Mouse (Mus musculus) heart, adult 8-10 months (tissue): ENCODE results near the gene Nr2f2. TPM values are rescaled to one million over a fixed set of nuclear protein-coding genes. Genes with fewer than 3 reads are reported as not detected.

Source experiments
- DNase-seq: peaks from one replicate; pipeline ENCODE4 v3.0.0; 2022; ENCODE audit warnings: low spot score
- total RNA-seq, 4 experiments: library from RNA; stranded (reverse); gene quantifications; 2 replicates each; pipeline ENCODE4 v1.2.4; 2022

Gene Nr2f2
- total RNA-seq, 4 experiments from 2014 or later, result 12.5 to 23.1 (median 20.3) TPM

DNA sequence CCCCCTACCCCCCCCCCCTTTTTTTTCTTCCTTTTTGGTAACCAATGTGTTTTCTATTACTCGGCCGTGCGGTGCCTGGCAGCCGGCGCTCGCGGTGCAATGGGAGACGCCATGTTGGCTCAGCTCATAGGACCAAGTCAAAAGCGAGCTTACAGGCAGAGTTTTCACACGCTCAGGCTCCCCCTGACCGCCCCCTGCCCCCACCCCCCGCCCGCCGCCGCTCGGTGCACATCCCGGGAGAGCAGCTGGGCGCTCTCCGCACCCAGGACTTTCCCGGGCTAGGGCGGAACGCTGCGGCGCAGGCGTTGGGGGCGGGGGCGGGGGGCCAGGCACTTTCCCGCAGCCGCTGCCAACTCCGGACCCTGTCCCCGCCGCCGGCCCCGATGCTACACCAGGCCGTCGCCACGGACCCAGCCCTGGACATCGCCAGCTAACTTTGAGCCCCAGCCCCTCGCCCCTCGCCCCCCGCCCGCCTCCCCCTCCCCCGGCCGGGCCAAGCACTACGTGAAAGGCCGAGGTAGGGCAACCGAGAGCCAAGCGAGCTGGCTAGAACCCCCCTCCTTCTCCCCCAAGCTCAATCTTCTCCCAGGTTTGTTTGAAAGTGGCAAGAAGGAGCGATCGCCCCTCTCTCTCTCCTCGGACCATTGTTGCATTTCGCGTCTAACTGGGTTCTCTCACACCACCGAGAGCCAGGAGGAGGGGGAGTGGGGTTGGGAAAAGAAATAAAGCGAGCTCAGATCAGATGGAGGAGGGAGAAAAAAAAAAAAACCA is 15.6 kb downstream of the Nr2f2 start:
- no peak for DNase-seq

GRCm38 (mm10) chr7:70349981-70350670 is 16.4 kb downstream of the Nr2f2 start:
- no peak for DNase-seq

DNA sequence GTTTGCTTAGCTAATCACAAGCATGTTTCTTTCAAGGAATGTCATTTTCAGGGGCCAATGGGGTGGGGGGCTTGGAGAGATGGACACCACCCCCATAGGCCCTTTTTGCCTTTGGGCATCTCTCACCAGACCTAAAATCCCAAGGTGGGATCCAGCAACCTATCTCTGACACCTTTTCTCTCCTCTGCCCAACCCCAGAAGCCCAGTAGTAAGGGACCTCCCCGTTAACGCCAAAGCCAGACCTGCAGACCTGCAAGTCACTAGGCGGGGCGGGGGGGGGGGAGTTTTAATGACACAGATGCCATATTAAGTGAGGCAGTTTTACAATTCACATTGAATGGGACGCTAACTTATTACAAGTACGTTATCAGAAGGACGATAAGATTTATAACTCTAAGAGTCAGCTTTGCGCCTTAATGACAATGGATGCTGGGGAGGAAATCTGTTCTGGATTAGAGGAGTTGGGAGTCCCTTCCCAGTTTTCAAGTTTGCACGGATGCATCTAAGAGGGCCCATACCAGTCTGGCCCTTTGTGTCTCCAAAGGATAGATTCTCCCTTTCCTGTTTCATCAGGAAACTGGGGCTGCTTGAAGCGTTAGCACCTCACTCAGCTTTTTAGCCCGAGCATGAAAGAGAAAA is 17.4 kb downstream of the Nr2f2 start:
- DNase-seq, result no peak

DNA sequence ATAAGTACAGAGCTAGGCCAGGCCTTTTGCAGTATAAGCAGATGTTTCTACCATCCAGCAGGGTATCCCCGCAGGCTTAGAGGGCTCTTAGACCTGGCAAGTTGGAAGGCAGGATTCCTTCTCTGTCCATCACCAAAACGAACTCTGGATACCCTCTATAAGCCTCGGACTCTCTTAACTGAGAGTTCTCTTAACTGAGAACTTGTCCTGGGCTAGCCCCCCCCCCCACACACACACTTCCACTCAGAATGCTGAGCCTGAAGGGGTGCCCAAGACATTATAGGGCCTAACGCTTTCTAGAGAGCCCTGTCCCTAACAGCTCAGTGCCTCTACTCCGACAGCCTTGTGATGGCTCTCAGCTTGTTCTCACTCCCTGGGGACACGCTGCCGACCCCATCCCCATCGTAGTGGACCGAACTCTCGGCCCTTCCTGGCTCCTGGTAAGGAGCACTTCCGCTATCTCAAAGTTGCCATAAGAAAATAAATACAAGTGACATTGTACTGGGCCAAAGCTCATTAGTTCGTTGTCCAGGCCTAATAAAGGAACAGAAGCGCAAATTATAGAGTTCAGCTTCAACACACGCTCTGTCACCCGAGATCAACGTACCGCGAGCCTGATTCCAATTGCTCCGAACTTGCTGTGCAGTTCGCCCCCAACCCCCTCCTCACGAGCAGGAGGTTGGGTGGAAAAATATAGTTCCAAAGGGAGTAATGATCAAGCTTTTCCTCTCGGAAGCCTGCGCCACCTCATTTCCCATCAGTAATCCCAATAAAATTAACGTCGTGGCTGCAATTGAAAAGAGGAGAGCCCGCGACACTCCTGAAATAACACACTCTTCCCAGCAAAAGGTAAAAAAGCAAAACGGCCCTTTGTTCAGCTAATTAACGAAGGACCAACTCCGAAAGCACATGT is 18.2 kb downstream of the Nr2f2 start:
- DNase-seq, result no peak

GRCm38 (mm10) chr7:70347618-70347958 is 18.9 kb downstream of the Nr2f2 start:
- DNase-seq, result no peak

GRCm38 (mm10) chr7:70346951-70347617 is 19.5 kb downstream of the Nr2f2 start:
- DNase-seq, result no peak

GRCm38 (mm10) chr7:70346010-70346536 is 20.5 kb downstream of the Nr2f2 start:
- DNase-seq, result peak; percentile 77

GRCm38 (mm10) chr7:70343426-70343825 is 23.1 kb downstream of the Nr2f2 start:
- no peak for DNase-seq

DNA sequence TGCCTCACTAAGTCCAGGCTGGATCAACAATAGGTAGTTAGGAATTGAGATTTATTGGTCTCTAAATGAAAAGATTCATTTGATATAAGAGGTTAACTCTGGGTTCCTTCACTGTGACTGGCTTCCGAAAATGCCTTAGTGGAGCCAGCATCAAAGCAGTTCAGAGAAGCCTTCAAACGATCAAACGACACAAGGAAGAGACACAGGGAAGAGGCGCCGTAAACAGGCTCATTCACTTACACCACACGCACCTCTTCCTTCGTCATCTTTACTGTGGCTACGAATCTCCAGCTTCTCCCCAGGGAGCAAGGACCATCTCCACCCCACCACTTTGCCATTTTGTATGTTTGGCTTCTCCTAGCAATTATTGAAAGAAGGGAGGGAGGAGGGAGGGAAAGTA is 23.8 kb downstream of the Nr2f2 start:
- DNase-seq, result no peak

DNA sequence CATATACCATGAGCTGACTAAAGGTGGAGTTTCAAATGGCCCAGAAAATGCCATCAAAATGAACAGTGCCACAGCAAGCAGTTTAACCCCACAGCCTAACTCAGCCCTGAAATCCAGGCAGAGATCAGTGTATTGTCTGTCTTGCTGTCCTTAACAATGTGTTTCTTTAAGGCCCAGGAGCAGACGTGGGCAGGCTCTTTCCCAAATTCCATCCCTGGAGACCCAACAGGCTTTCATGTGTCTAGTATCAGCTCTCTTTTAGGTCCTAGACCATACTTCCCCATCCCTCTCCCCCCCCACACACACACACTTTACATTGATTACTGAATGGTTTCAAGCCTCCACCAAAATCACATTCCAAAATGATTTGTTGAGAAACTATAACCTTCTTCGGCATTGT is 24.5 kb downstream of the Nr2f2 start:
- no peak for DNase-seq

- DNase-seq, result no peak
Measured at GRCm38 (mm10) chr7:70339998-70340630, 26.4 kb downstream of the Nr2f2 start.

DNA sequence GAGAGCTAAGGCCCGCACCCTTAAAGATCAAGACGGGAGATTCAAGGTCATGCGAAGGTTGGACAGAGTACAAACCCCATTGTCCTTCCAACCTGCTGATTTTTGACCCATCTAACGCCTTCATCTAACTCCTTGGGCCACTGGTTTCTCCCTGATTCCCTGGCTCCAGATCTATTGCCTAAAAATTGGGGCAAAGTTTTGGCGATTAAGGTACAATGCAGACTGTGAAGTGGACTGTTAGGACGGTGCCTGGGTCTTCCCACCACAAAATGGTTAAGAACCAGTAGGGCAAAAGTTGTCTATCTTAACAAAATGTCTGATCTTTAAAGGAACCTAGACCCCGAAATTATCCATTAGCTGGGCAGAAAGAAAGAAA is 28.3 kb downstream of the Nr2f2 start:
- DNase-seq, result no peak

DNA sequence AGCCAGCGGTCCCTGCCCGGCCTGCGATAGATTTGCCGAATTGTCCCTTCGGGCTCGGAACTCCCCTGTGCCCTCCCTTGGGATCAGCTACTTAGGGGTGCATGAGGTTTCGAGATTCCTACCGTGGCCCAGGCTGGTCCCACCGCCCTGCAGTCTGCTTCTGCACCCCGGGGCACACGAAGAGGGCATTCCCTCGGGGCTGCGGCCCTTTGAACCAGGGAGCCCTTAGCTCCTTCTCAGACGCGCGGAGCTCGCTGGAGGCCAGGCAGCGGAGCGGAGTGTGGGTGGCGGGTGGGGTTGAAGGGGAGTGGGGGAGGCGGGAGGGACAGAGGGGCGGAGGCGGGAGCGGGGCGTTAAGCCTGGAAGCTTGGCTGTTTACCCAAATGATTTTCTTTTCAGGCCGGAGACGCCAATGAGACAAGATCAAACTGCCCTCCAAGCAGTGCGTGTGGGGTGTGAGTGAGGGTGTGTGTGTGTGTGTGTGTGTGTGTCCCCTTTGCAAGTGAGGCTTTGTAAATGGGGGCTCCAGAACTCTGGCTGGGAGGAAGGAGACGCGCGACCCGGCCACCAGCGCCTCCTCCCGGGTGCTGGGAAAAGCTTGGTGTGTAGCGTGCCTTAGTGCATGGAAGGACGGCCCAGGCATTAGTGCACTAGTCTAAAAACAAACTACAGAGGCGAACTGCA is 28.8 kb downstream of the Nr2f2 start:
- DNase-seq, result no peak

DNA sequence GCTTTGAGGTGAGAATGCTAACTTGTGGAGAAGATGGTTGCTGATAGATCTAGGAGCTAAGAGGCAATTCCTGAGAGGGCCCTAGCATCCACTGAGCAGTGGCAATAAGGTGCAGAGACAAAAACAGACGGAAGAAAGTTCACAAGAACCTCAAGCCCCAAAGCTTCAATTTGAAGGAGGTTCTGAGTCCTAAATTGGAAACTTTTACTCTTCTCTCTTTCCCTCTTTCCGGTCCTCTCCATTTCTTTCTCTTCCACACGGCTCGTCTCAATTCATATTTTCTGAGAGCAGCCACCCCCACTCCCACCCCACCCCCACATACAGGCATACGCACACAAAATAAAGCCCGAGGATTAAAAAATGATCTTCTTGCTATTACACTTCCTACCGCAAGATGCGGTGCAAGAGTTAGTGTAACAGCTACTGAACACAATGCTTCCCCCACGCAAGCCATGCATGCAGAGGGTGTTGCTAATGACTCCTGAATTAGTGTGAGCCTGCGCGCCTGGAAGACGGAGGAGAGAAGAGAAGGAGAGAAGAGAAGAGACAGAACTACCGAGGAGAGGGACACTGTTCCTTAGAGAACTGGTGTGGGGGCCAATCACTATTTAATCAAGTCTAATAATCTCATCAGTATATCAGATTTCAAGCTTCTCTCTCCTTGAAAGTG is 29.8 kb downstream of the Nr2f2 start:
- no peak for DNase-seq

DNA sequence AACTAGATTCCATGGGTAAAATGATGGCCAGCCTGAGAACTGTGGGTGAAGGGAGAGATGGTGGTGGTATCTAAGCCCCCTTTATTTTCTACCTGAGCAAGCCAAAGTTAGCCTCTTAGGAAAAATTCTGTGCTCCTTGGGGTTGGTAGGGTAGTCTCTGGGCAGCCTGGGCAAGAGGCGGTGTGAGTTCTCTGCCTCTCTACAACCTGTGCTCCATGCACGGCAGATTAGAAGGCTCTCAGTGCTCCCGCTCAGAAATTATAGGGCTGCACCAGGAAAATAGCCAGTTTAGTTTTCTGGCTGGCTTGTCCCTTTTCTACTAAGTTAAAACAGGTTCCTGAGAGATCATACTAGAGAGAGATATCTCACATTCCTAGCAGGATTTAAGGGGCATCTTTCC is 30.4 kb downstream of the Nr2f2 start:
- DNase-seq, result no peak

DNA sequence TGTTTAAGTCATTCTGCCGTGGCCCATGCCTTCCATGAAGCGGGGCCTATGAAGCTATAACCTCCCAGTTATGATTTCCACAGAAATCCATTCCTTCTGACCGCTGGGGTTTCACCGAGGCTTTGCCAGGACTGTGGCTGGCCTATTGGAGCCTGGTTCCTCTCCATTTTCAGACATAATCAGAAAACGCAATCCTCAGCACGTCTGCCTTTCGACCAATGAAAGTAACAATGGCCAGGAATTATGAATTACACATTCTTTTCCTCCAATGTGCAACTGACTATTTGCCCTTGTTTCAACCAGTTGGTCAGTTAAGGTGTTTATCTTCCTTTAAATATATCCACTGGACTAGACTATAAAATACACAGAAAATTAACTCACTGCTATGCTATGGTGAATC is 31.1 kb downstream of the Nr2f2 start:
- no peak for DNase-seq

DNA sequence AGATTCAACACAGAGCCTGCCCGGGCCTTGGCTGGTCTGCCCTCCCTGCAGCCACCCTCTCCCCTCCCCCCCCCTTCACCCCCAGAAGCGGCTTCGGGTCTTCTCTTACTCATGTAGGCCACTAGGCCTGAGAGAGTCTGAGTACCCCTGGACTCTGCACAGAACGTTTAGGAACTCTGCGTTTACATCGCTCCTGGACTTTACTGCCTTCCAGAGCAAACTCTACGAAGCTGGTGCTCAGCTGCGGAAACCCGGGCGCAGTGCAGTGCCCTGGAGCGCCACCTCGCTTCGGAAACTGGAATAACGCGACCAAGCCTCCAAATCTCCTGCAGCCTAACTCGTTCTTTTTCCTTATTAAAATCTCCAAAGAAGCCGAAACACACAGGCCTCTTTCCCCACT is 31.7 kb downstream of the Nr2f2 start:
- peak; percentile 72 for DNase-seq

GRCm38 (mm10) chr7:70333851-70334250 is 32.7 kb downstream of the Nr2f2 start:
- DNase-seq, result no peak

DNA sequence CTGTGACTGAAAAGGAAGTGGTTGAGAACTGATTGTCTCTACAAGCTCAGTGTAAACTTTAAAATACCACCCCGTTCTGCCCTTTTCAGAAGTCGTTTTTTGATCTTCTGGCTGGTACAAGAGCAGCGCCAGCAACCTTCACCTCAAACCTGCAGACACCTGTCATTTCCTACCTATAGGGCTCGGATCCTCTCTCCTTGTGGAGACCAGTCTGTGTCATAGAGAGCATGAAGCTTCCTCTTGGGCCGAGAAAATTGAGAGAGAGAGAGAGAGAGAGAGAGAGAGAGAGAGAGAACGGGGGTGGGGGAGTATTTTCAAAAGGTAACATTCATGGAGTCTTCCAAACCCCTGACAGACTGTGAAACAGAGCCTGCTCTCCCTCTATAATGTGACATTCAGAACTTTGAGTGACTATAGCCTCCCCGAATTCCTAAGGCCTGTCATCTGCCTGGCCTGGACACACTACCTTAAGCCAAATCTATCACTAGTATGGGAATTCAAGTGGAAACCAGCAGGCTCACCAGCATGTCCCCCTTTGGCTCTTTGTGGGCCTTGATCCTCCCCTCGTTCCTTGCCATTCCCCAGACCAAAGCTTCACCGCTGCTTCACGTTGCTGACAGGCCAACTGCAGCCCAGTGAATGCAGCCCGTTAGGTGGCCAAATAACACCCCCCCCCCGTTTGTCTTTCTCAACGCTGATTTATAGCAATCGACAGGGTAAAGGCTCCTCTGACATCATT is 33.4 kb downstream of the Nr2f2 start:
- no peak for DNase-seq
